Mouse (Mus musculus) monocyte, adult 2 months (primary cell): ENCODE measurements around the gene Robo3.
A peak's percentile ranks its signal among the peaks of the same experiment; 100 is the strongest.

ENCODE experiments used
- DNase-seq, 2 experiments: peaks; one replicate each; pipeline ENCODE4 v3.0.0; 2022; ENCODE audit warnings: low spot score in 2 of 2, low read depth in 1 of 2

Gene Robo3

GRCm38 (mm10) chr9:37430582-37430981 lies 2.5 kb downstream of the Robo3 start:
- DNase-seq, result peak; percentile 28 to 53

GRCm38 (mm10) chr9:37429326-37429725 lies 3.7 kb downstream of the Robo3 start:
- DNase-seq, result no peak

GRCm38 (mm10) chr9:37421239-37421638 lies 11.8 kb downstream of the Robo3 start:
- no peak for DNase-seq

- DNase-seq, result peak; percentile 54 to 69
Measured at GRCm38 (mm10) chr9:37420676-37421075, 12.4 kb downstream of the Robo3 start.

- DNase-seq, result no peak
Measured at GRCm38 (mm10) chr9:37418791-37419190, 14.3 kb downstream of the Robo3 start.

- DNase-seq, result no peak
Measured at GRCm38 (mm10) chr9:37414666-37415065, 18.4 kb downstream of the Robo3 start.

GRCm38 (mm10) chr9:37412989-37413388 lies 20.1 kb downstream of the Robo3 start:
- DNase-seq, result no peak

- no peak for DNase-seq
Measured at GRCm38 (mm10) chr9:37409698-37410445, 23.2 kb downstream of the Robo3 start.

GRCm38 (mm10) chr9:37407850-37408502 lies 25.1 kb downstream of the Robo3 start:
- DNase-seq, result no peak

- no peak for DNase-seq
Measured at GRCm38 (mm10) chr9:37406372-37406771, 26.7 kb downstream of the Robo3 start.

GRCm38 (mm10) chr9:37403011-37403410 lies 30.0 kb downstream of the Robo3 start:
- DNase-seq, result no peak

GRCm38 (mm10) chr9:37402501-37402900 lies 30.5 kb downstream of the Robo3 start:
- DNase-seq, result no peak

- no peak for DNase-seq
Measured at GRCm38 (mm10) chr9:37401802-37402201, 31.2 kb downstream of the Robo3 start, which contains the start of gene Robo4. TSS of gene Robo4 (plus strand) at chr9:37401897.

- DNase-seq, result no peak
Measured at GRCm38 (mm10) chr9:37400585-37400984, 32.5 kb downstream of the Robo3 start.

- DNase-seq, result no peak
Measured at GRCm38 (mm10) chr9:37393482-37394131, 39.4 kb downstream of the Robo3 start.

- no peak for DNase-seq
Measured at GRCm38 (mm10) chr9:37392071-37392470, 41.0 kb downstream of the Robo3 start.

GRCm38 (mm10) chr9:37390891-37391290 lies 42.2 kb downstream of the Robo3 start:
- no peak for DNase-seq

- no peak for DNase-seq
Measured at GRCm38 (mm10) chr9:37384284-37385182, 48.5 kb downstream of the Robo3 start.

- DNase-seq, result no peak
Measured at GRCm38 (mm10) chr9:37383161-37383560, 49.9 kb downstream of the Robo3 start.

GRCm38 (mm10) chr9:37375718-37376117 lies 57.3 kb downstream of the Robo3 start:
- no peak for DNase-seq

- no peak for DNase-seq
Measured at GRCm38 (mm10) chr9:37371232-37371801, 61.7 kb downstream of the Robo3 start.
